13 mouse cellular contexts compared by ENCODE assay signal in genomic region chr4:106129327-106129726, GRCm38 (mm10).
DNase-seq lines count a peak whose midpoint lies in the region; ATAC-seq and TF ChIP-seq lines count a peak whose summit lies in the region.
"Had no signal": no experiment of that assay in that cellular context is flagged by ENCODE, and none has a peak within 500 bp of the region (broad histone marks: within the 10 kb centered on the region; RNA-seq: fewer than 3 reads in every experiment).

No protein-coding gene starts in this region.

- 30% methylated on average over 7 of the region's 7 CpGs for WGBS in embryonic facial prominence, embryonic 11.5 days
- 13% methylated on average over 7 of the region's 7 CpGs for WGBS in limb, embryonic 12.5 days

- H3K9me3 ChIP-seq in CH12.LX (replicated peaks; ENCODE audit: low read length), result no peaks in the 10 kb centered on the region
- H3K9me3 ChIP-seq in embryonic facial prominence, embryonic 11.5 days (replicated peaks; ENCODE audit: control insufficient read depth, low read length), result no peaks in the 10 kb centered on the region
- H3K9me3 ChIP-seq in limb, embryonic 12.5 days, result no peaks in the 10 kb centered on the region
- H3K9me3 ChIP-seq: kidney, embryonic 15.5 days; liver, embryonic 12.5 days had no signal

- H3K4me1 ChIP-seq in CH12.LX (ENCODE audit: control insufficient read depth in 1 of 2, insufficient read depth in 2 of 2), result peaks cover 2 to 32% of the 10 kb centered on the region in 2 experiments; a peak in 3 of 4 replicates
- H3K4me1 ChIP-seq in embryonic facial prominence, embryonic 11.5 days (ENCODE audit: control insufficient read depth, insufficient read depth, low read length), result no peaks in the 10 kb centered on the region; the same call in 1 of the 2 replicates
- H3K4me1 ChIP-seq in limb, embryonic 12.5 days (replicated peaks), result peaks cover 32% of the 10 kb centered on the region
- H3K4me1 ChIP-seq: liver, embryonic 12.5 days had no signal

- no peaks in the 10 kb centered on the region for H3K27me3 ChIP-seq in CH12.LX (replicated peaks)
- H3K27me3 ChIP-seq in embryonic facial prominence, embryonic 11.5 days (ENCODE audit: control insufficient read depth, insufficient read depth, low read length), result no peaks in the 10 kb centered on the region
- H3K27me3 ChIP-seq in limb, embryonic 12.5 days, result no peaks in the 10 kb centered on the region
- H3K27me3 ChIP-seq: kidney, embryonic 15.5 days; liver, embryonic 12.5 days had no signal

- no peak overlapping the region for H3K9ac ChIP-seq in CH12.LX (ENCODE audit: insufficient read depth, low read depth)
- no peak overlapping the region for H3K9ac ChIP-seq in embryonic facial prominence, embryonic 11.5 days (replicated peaks; ENCODE audit: low read length)
- H3K9ac ChIP-seq in limb, embryonic 12.5 days (replicated peaks), result no peak overlapping the region
- H3K9ac ChIP-seq: kidney, embryonic 15.5 days; liver, embryonic 12.5 days had no signal

- TF ChIP-seq POLR2A in CH12.LX (IDR thresholded peaks at IDR 0.05; ENCODE audit: low read depth, low read length), result no peak

- no peak for TF ChIP-seq RAD21 in CH12.LX (IDR thresholded peaks at IDR 0.05; ENCODE audit: low read depth, low read length)

- dilution Hi-C loops in CH12.LX (cut with MboI; ENCODE audit: extremely low pct_ligation_motif_present, extremely low pct_unique_long_range_greater_than_20kb, low sequenced_read_pairs), result no loop called here

- no peak overlapping the region for H3K4me2 ChIP-seq in CH12.LX (ENCODE audit: insufficient read depth, low read depth, poor library complexity, severe bottlenecking)
- H3K4me2 ChIP-seq in embryonic facial prominence, embryonic 11.5 days (ENCODE audit: low read depth, low read length), result no peak overlapping the region
- no peak overlapping the region for H3K4me2 ChIP-seq in limb, embryonic 12.5 days
- H3K4me2 ChIP-seq: kidney, embryonic 15.5 days; liver, embryonic 12.5 days had no signal

- intact Hi-C loops in gastrocnemius, postnatal 14 days (cut with DNase I; ENCODE audit: low total_unique reads), result loop anchor here (10.0 kb wide), 1 partner anchor 85 kb away; no protein-coding TSS in a partner anchor

- H3K36me3 ChIP-seq in CH12.LX (replicated peaks in 1 of 2; ENCODE audit: control insufficient read depth in 1 of 2, insufficient read depth in 1 of 2, low read length in 1 of 2), result no peaks in the 10 kb centered on the region
- H3K36me3 ChIP-seq in embryonic facial prominence, embryonic 11.5 days (replicated peaks; ENCODE audit: control insufficient read depth, insufficient read depth, low read depth, low read length), result no peaks in the 10 kb centered on the region
- H3K36me3 ChIP-seq in limb, embryonic 12.5 days, result no peaks in the 10 kb centered on the region
- H3K36me3 ChIP-seq: kidney, embryonic 15.5 days; liver, embryonic 12.5 days had no signal

- TF ChIP-seq CTCF in CH12.LX (conservative IDR thresholded peaks at IDR 0.05 in 1 of 2, IDR thresholded peaks at IDR 0.05 in 1 of 2; ENCODE audit: low read depth in 2 of 2, low read length in 2 of 2), result no peak

- no peak for TF ChIP-seq EP300 in CH12.LX (IDR thresholded peaks at IDR 0.05; ENCODE audit: low read length)

- peak; percentile 83 for ATAC-seq in embryonic facial prominence, embryonic 11.5 days (replicated peaks; ENCODE audit: insufficient number of reproducible peaks, low FRiP score, low TSS enrichment, low read depth)
- ATAC-seq in limb, embryonic 12.5 days (ENCODE audit: insufficient number of reproducible peaks, insufficient read depth, low FRiP score, low TSS enrichment, low read depth), result peak; percentile 56; the same call in 1 of the 2 replicates
- no peak for ATAC-seq in megakaryocyte progenitor cell, adult 5-6 weeks (replicated peaks; ENCODE audit: poor library complexity)
- ATAC-seq: liver, embryonic 12.5 days had no signal

- in situ Hi-C loops in CH12.LX (cut with MboI; ENCODE audit: low pct_ligation_motif_present, low pct_unique_long_range_greater_than_20kb, low sequenced_read_pairs), result no loop called here

- no peak overlapping the region for H3K27ac ChIP-seq in CH12.LX (ENCODE audit: insufficient read depth, low read depth)
- peak overlapping the region; percentile 66 for H3K27ac ChIP-seq in embryonic facial prominence, embryonic 11.5 days (replicated peaks; ENCODE audit: low read depth, low read length)
- H3K27ac ChIP-seq in limb, embryonic 12.5 days, result peak overlapping the region; percentile 84
- H3K27ac ChIP-seq: heart, adult 2 months; kidney, embryonic 15.5 days; layer of hippocampus, adult 2 months; liver, embryonic 12.5 days had no signal

- H3K4me3 ChIP-seq in CH12.LX (replicated peaks in 1 of 3; ENCODE audit: low read depth in 2 of 3, low read length in 2 of 3, poor library complexity in 1 of 3), result no peak overlapping the region
- no peak overlapping the region for H3K4me3 ChIP-seq in embryonic facial prominence, embryonic 11.5 days (ENCODE audit: low read depth, low read length)
- no peak overlapping the region for H3K4me3 ChIP-seq in limb, embryonic 12.5 days (replicated peaks)
- H3K4me3 ChIP-seq: heart, adult 2 months; kidney, embryonic 15.5 days; layer of hippocampus, adult 2 months; liver, embryonic 12.5 days had no signal

- no peaks in the 10 kb centered on the region for H3K79me2 ChIP-seq in CH12.LX (replicated peaks; ENCODE audit: control insufficient read depth, extremely low read depth, insufficient read depth, poor library complexity, severe bottlenecking)

- DNase-seq in 3T3-L1 (ENCODE audit: low read depth, low spot score), result peak; percentile 40
- DNase-seq in CH12.LX (ENCODE audit: extremely low read depth), result peak; percentile 15
- DNase-seq in embryonic facial prominence, embryonic 11.5 days (ENCODE audit: low spot score), result peak; percentile 94
- no peak for DNase-seq in gastrocnemius, postnatal 14 days
- DNase-seq in layer of hippocampus, postnatal 14 days (ENCODE audit: low spot score in 2 of 2), result no peak
- DNase-seq: cerebellum, postnatal 25 days; heart, adult 2 months; thymus, postnatal 14 days had no signal

TF ChIP-seq in CH12.LX, 34 proteins besides CTCF, POLR2A, EP300 and RAD21:
- TF ChIP-seq MAFK (IDR thresholded peaks at IDR 0.05; ENCODE audit: insufficient replicate concordance, low read length), result no peak
- TF ChIP-seq NRF1 (IDR thresholded peaks at IDR 0.05; ENCODE audit: low read depth, low read length), result no peak
- TF ChIP-seq USF1 (IDR thresholded peaks at IDR 0.05; ENCODE audit: low read depth, low read length), result no peak
- no peak for TF ChIP-seq MXI1 (IDR thresholded peaks at IDR 0.05; ENCODE audit: low read depth, low read length)

Comparison
In these comparisons a context has a peak if more than half of its experiments do, and no peak if none do; other contexts are left out.
1. DNase-seq: peak in 3T3-L1 (single experiment), CH12.LX (single experiment) and embryonic facial prominence, embryonic 11.5 days (single experiment); none in gastrocnemius, postnatal 14 days (single experiment) and layer of hippocampus, postnatal 14 days (0 of 2).